Mouse (Mus musculus) T-helper 2 cell (primary cell): Measurements from ENCODE around the gene Dnaaf1.

Experiments used
- in situ Hi-C: fragments of 300-600 bp; cut with MboI, MseI; formaldehyde crosslinking; loops from one replicate; pipeline ENCODE4 v1.15.1; 2025; ENCODE audit warnings: high pct_unique_total_duplicates

The Dnaaf1 gene

GRCm38 (mm10) chr8:119646197-119646596 lies 71.2 kb downstream of the Dnaaf1 start:
- in situ Hi-C loops = no loop called here

GRCm38 (mm10) chr8:119646846-119647245 lies 71.8 kb downstream of the Dnaaf1 start:
- in situ Hi-C loops = no loop called here
